Mouse (Mus musculus) kidney, postnatal 0 days (tissue): ENCODE measurements around the gene Mcpt4. TPM values are rescaled to one million over a fixed set of nuclear protein-coding genes. Genes with fewer than 3 reads are reported as not detected.
"Not testable (repeated sequence)": the region's sequence is repeated elsewhere in the genome, so short reads cannot be mapped to it uniquely, and the experiment has no call there.

Source experiments
- ATAC-seq: fragments of 200-750 bp; cut with Nextera tagmentation; replicated peaks from 2 replicates; pipeline ENCODE4 v1.8.0; 2017; ENCODE audit warnings: low read depth, moderate number of reproducible peaks, moderate TSS enrichment, moderate library complexity; ENCODE audit not compliant: low FRiP score
- DNase-seq: peaks from one replicate; pipeline ENCODE4 v3.0.0-alpha.2; 2016; ENCODE audit warnings: low spot score
- H3K27ac ChIP-seq: fragments of 300-500 bp; sonication (generic); 2 replicates; pipeline ENCODE4 v1.5.1; 2014; ENCODE audit warnings: mild to moderate bottlenecking
- H3K27me3 ChIP-seq: fragments of 300-500 bp; sonication (generic); 2 replicates; pipeline ENCODE4 v1.6.1; 2014; ENCODE audit warnings: low read length, mixed read lengths; ENCODE audit not compliant: insufficient read depth
- H3K36me3 ChIP-seq: fragments of 300-500 bp; sonication (generic); 2 replicates; pipeline ENCODE4 v1.6.1; 2014; ENCODE audit warnings: low read length, mixed read lengths; ENCODE audit not compliant: insufficient read depth
- H3K4me1 ChIP-seq: fragments of 300-500 bp; sonication (generic); replicated peaks from 2 replicates; pipeline ENCODE4 v1.6.1; 2014; ENCODE audit warnings: antibody characterized with exemption, low read length, mixed read lengths; ENCODE audit not compliant: insufficient read depth
- H3K4me2 ChIP-seq: fragments of 300-500 bp; sonication (generic); 2 replicates; pipeline ENCODE4 v1.6.1; 2014; ENCODE audit warnings: mild to moderate bottlenecking, low read length, moderate library complexity, mixed read lengths
- H3K4me3 ChIP-seq: fragments of 300-500 bp; sonication (generic); replicated peaks from 2 replicates; pipeline ENCODE4 v1.5.1; 2014; ENCODE audit warnings: low read depth, low read length
- H3K9ac ChIP-seq: fragments of 300-500 bp; sonication (generic); 2 replicates; pipeline ENCODE4 v1.6.1; 2014; ENCODE audit warnings: low read depth, low read length
- H3K9me3 ChIP-seq: fragments of 300-500 bp; sonication (generic); replicated peaks from 2 replicates; pipeline ENCODE4 v1.6.1; 2016; ENCODE audit warnings: low read length, inconsistent platforms, mixed read lengths
- CTCF ChIP-seq: IDR thresholded peaks from 2 replicates; pipeline ENCODE4 v1.5.1; 2016; ENCODE audit warnings: antibody characterized with exemption, low read depth, mild to moderate bottlenecking, moderate library complexity
- WGBS: fragments of 180-500 bp; shearing (Covaris S2); extraction: QIAGEN DNeasy Blood & Tissue Kit; methylation state at CpG from one replicate; pipeline ENCODE4 v1.1.7; 2014; 5-methylcytosine and 5-hydroxymethylcytosine counted together
- polyA plus RNA-seq: library from polyadenylated mRNA; unstranded; fragments of >200 nt; fragmentation: Nextera tagmentation; extraction: Ambion mirVana; gene quantifications from 2 replicates; pipeline ENCODE4 v1.2.1, GENCODE M21; 2015

The Mcpt4 gene
- polyA plus RNA-seq, result 0.24 TPM in 1 of 2 replicates, not detected in the other

GRCm38 (mm10) chr14:56062213-56062612 lies at the start of gene Mcpt4:
TSS of gene Mcpt4 (minus strand) at chr14:56062313.
- H3K9ac ChIP-seq, ATAC-seq, H3K4me1 ChIP-seq, H3K27ac ChIP-seq, H3K36me3 ChIP-seq, H3K4me2 ChIP-seq, DNase-seq, H3K27me3 ChIP-seq, H3K4me3 ChIP-seq, H3K9me3 ChIP-seq: not testable (repeated sequence)
- 69% methylated on average over 3 of the region's 3 CpGs for WGBS

GRCm38 (mm10) chr14:56105447-56106180 lies 43.5 kb upstream of the Mcpt4 start:
- H3K27me3 ChIP-seq, result no peaks in the 10 kb centered on the region
- ATAC-seq (no peak), DNase-seq (no peak)
- no peaks in the 10 kb centered on the region for H3K36me3 ChIP-seq
- H3K4me2 ChIP-seq, result no peak overlapping the region
- H3K9ac ChIP-seq, result no peak overlapping the region
- no peak for TF ChIP-seq CTCF
- H3K9me3 ChIP-seq, result no peaks in the 10 kb centered on the region
- H3K27ac ChIP-seq, result no peak overlapping the region
- H3K4me1 ChIP-seq, result no peaks in the 10 kb centered on the region
- H3K4me3 ChIP-seq, result no peak overlapping the region
- 74% methylated on average over 13 of the region's 13 CpGs for WGBS

- WGBS, result 89% methylated on average over 5 of the region's 5 CpGs
- no peaks in the 10 kb centered on the region for H3K36me3 ChIP-seq
- H3K4me2 ChIP-seq, result no peak overlapping the region
- H3K4me3 ChIP-seq, result no peak overlapping the region
- no peaks in the 10 kb centered on the region for H3K4me1 ChIP-seq
- H3K9ac ChIP-seq, result no peak overlapping the region
- ATAC-seq (no peak), DNase-seq (no peak)
- no peak overlapping the region for H3K27ac ChIP-seq
- no peaks in the 10 kb centered on the region for H3K9me3 ChIP-seq
- H3K27me3 ChIP-seq, result no peaks in the 10 kb centered on the region
- no peak for TF ChIP-seq CTCF
These were observed 42.9 kb upstream of the Mcpt4 start for GRCm38 (mm10) chr14:56105016-56105415.

GRCm38 (mm10) chr14:56103452-56103851 lies 41.3 kb upstream of the Mcpt4 start:
- no peak for TF ChIP-seq CTCF
- ATAC-seq, result no peak

GRCm38 (mm10) chr14:56102386-56102785 lies 40.3 kb upstream of the Mcpt4 start, which contains the start of gene Ctsg:
TSS of gene Ctsg (minus strand) at chr14:56102574.
- H3K4me2 ChIP-seq, result no peak within 1 kb of the TSS
- no peaks in the 10 kb centered on the region for H3K4me1 ChIP-seq
- ATAC-seq, result no peak
- H3K9ac ChIP-seq, result no peak within 1 kb of the TSS
- no peaks in the 10 kb centered on the region for H3K36me3 ChIP-seq
- H3K27ac ChIP-seq, result no peak within 1 kb of the TSS
- H3K4me3 ChIP-seq, result no peak within 1 kb of the TSS
- no peak for DNase-seq
- no peaks in the 10 kb centered on the region for H3K9me3 ChIP-seq
- no peak for TF ChIP-seq CTCF
- 61% methylated on average over 10 of the region's 10 CpGs for WGBS
- no peaks in the 10 kb centered on the region for H3K27me3 ChIP-seq

More at GRCm38 (mm10) chr14:56103452-56103851, 41.3 kb upstream of the Mcpt4 start:
- Histone ChIP-seq H3K27me3 (no peaks in the 10 kb centered on the region), H3K9me3 (no peaks in the 10 kb centered on the region), H3K9ac (no peak overlapping the region), H3K36me3 (no peaks in the 10 kb centered on the region), H3K27ac (no peak overlapping the region), H3K4me3 (no peak overlapping the region), H3K4me1 (no peaks in the 10 kb centered on the region), H3K4me2 (no peak overlapping the region)
- no peak for DNase-seq
- 76% methylated on average over 3 of the region's 3 CpGs for WGBS

GRCm38 (mm10) chr14:56098940-56099339 lies 36.8 kb upstream of the Mcpt4 start:
- no peaks in the 10 kb centered on the region for H3K9me3 ChIP-seq
- no peak overlapping the region for H3K27ac ChIP-seq
- H3K4me3 ChIP-seq, result no peak overlapping the region
- 82% methylated on average over 4 of the region's 4 CpGs for WGBS
- H3K36me3 ChIP-seq, result no peaks in the 10 kb centered on the region
- ATAC-seq (no peak), DNase-seq (peak; percentile 27)
- TF ChIP-seq CTCF, result peak; percentile 76
- no peaks in the 10 kb centered on the region for H3K4me1 ChIP-seq
- no peak overlapping the region for H3K9ac ChIP-seq
- no peaks in the 10 kb centered on the region for H3K27me3 ChIP-seq
- no peak overlapping the region for H3K4me2 ChIP-seq
